Mouse (Mus musculus) layer of hippocampus, adult 11-12 months (tissue): ENCODE measurements around the gene Nfatc2.

ENCODE experiments used
- DNase-seq: peaks from one replicate; pipeline ENCODE4 v3.0.0; 2022; ENCODE audit warnings: low spot score

The Nfatc2 gene

GRCm38 (mm10) chr2:168532061-168532833 lies 69.2 kb downstream of the Nfatc2 start:
- no peak for DNase-seq

- no peak for DNase-seq
Observed at GRCm38 (mm10) chr2:168528551-168528950, 72.9 kb downstream of the Nfatc2 start.

GRCm38 (mm10) chr2:168527430-168527792 lies 74.0 kb downstream of the Nfatc2 start:
- DNase-seq, result no peak

- no peak for DNase-seq
Observed at GRCm38 (mm10) chr2:168526547-168527429, 74.7 kb downstream of the Nfatc2 start.

GRCm38 (mm10) chr2:168525391-168526154 lies 75.9 kb downstream of the Nfatc2 start:
- no peak for DNase-seq

- peak; percentile 88 for DNase-seq
Observed at GRCm38 (mm10) chr2:168524905-168525381, 76.5 kb downstream of the Nfatc2 start.

- no peak for DNase-seq
Observed at GRCm38 (mm10) chr2:168522247-168522646, 79.2 kb downstream of the Nfatc2 start.

- DNase-seq, result no peak
Observed at GRCm38 (mm10) chr2:168520771-168521170, 80.7 kb downstream of the Nfatc2 start.

- DNase-seq, result no peak
Observed at GRCm38 (mm10) chr2:168519589-168519988, 81.9 kb downstream of the Nfatc2 start.

- peak; percentile 18 for DNase-seq
Observed at GRCm38 (mm10) chr2:168518256-168518659, 83.2 kb downstream of the Nfatc2 start.

GRCm38 (mm10) chr2:168517774-168518173 lies 83.7 kb downstream of the Nfatc2 start:
- DNase-seq, result no peak

GRCm38 (mm10) chr2:168516717-168517116 lies 84.7 kb downstream of the Nfatc2 start:
- DNase-seq, result no peak

GRCm38 (mm10) chr2:168515466-168515865 lies 86.0 kb downstream of the Nfatc2 start:
- DNase-seq, result no peak

- no peak for DNase-seq
Observed at GRCm38 (mm10) chr2:168514131-168514530, 87.3 kb downstream of the Nfatc2 start.

GRCm38 (mm10) chr2:168511529-168511928 lies 89.9 kb downstream of the Nfatc2 start:
- DNase-seq, result no peak

- no peak for DNase-seq
Observed at GRCm38 (mm10) chr2:168508469-168509198, 92.8 kb downstream of the Nfatc2 start.

GRCm38 (mm10) chr2:168504431-168505182 lies 96.8 kb downstream of the Nfatc2 start:
- no peak for DNase-seq

- DNase-seq, result no peak
Observed at GRCm38 (mm10) chr2:168503735-168504134, 97.7 kb downstream of the Nfatc2 start.

GRCm38 (mm10) chr2:168500750-168501149 lies 100.7 kb downstream of the Nfatc2 start:
- no peak for DNase-seq

GRCm38 (mm10) chr2:168500244-168500643 lies 101.2 kb downstream of the Nfatc2 start:
- DNase-seq, result no peak

GRCm38 (mm10) chr2:168491791-168492190 lies 109.7 kb downstream of the Nfatc2 start:
- no peak for DNase-seq
